Mouse (Mus musculus): ENCODE data around the gene Cacnb1.

The Cacnb1 gene

DNA sequence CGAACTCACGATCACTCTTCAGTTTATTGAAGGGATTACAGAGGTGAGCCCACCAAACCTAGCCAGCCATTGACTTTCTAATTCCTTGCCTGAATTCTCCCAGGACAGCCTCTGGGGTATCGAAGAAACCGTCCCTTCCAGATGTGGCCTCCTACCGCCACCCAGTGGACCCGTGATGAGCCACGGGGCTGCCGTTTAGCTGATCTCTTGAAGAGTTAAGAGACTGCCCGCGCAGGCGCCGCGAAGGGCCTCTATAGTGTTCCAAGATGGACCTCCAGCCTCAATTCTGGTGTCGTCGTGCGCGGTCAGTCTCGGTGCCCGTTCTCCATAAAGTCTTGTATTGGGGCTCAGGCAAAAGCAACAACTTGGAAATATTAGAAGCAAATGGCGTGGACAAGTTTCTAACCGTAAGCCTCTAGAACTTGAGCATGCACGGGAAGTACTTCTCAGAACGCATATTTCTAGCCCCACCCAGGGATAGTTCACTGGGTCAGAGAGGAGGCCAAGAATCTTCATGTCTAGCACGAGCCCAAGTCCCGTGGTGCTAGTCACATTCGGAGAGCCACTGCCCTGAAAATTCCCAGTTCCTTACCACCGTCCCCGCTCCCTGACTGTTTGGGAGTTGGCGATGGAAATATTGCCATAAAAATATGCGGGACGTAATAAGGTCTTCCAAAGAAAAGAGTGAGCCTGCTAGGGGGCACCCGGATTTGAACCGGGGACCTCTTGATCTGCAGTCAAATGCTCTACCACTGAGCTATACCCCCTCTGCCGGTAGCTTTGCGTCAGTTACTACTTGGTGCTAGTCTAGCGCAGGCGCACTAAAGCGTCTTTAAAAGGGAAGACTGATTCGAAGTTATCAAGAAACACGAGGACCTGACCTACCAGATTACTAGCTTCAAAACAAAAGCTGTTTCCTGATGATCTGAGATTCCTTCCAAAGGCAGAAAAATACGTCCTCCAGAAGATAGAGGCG lies 35.0 kb downstream of the Cacnb1 start:
- peak; percentile 99 for DNase-seq (ENCODE audit: low read depth, low spot score)

DNA sequence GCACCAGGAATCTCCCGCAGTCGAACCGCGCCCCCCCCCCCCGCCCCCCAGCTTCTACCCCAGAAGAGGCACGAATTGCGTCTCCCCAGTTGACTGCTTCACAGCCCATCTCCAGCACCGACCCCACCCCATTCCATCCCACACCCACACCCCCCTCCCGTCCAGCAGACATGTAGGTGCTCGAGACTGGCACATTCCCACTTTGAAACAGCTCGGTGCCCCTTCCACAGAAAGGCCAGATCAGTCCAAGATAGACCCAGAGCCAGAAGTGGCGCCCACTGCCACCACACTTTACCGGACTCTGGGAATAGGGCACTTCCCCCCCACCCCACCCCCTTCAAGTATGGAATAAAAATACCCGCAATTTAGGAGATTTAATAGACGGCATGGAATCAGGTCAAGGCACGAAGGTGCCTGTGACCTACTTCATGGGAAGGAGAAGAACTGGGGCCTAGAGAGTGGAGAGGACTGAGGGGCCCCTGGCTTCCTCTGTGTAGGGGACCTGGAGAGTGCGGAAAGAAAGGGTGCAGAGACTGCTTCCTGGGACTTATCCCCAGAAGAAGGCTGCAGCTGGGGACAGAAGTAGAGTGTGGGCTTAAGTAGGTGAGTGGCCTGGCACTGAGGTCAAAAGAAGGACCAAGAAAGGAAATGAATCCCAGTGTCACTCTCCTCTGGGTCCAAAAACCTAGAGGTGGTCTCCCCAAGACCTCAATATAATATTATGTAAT lies 35.9 kb downstream of the Cacnb1 start:
- peak; percentile 34 for DNase-seq (ENCODE audit: low read depth, low spot score)

DNA sequence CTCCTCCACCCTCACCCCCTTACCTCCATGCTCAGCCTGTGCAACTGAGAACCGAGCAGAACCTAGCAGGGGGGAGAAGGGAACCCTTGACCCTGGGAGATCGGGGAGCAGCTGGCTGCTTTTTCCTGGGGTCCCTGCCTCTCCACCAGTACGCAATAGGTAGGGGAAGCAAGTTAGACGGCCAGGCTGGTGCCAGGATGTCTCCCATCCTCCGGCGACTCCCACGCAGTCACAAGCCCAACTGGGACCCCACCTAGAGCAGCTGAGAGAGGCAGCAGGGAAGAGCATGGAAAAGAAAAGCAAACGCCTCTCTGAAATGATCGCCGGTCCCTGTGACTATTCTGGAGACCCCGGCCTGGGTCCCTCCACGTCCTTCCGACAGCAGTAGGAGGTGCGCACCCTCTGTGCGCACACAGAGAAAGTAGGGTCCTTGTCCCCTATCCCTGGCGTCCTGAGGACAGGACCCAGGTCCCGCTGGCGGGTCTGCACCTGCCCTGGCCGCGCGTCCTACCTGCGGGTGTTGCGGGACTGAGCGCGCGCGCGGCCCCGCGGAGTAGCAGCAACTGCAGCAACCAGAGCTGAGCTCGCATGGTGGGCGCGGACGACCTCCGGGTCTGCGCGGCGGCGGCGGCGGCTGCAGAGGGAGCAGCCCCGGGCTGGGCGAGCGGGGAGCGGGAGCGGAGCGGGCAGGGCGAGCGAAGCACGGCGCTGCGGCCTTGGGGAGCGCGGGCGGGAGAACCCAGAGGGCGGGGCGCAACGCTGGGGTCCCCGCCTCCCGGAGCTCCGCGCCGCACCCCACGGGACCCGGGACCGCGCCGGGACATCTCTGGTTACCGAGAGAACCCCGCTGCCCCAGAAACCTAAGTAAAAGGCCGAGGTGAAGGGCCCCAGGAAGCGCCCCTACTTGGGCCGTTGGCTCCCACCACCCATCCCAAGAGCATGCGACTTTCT lies 36.8 kb downstream of the Cacnb1 start, which contains the start of gene Plxdc1:
TSS of gene Plxdc1 (minus strand) at position 718 of the 951 bp plus-strand sequence.
- peak; percentile 57 for DNase-seq (ENCODE audit: low read depth, low spot score)

DNA sequence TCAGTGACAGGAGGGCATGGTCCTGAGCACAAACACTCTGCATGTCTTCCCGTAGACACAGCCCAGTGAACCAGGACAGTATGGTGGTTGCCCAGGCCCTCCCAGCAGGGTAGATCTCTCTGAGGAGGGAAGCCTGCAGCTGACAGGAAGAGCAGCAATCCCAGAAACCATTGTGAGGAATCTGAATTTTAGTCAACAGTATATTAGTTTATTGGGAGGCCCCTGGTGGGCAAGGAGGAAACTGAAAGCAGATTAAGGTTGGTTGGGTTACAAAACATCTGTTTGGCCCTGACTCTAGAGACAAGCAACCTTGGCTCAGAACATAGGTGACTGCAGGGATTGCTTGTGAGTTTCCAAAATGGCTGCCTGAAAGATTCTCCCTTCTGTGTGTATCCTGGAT lies 38.9 kb downstream of the Cacnb1 start:
- DNase-seq (ENCODE audit: low read depth, low spot score), result peak; percentile 73

DNA sequence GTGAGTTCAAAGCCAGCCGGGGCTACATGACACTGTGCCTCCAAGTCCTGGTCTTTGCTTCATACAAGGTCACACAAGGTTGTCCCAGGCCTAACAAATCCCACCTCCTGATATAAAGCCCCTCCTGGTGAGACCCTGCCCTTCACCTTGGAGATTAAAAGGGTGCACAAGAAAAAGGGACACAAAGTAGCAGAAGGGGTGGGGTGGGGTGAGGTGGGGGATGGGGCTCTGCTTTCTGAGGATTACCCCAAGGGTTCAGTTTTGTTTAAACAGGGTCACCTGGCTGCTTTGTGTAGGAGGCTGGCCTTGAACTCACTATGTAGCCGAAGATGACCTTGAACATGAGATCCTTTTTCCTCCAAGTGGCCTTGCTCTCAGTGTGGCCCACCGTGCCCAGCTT lies 39.3 kb downstream of the Cacnb1 start:
- DNase-seq (ENCODE audit: low read depth, low spot score), result peak; percentile 83

DNA sequence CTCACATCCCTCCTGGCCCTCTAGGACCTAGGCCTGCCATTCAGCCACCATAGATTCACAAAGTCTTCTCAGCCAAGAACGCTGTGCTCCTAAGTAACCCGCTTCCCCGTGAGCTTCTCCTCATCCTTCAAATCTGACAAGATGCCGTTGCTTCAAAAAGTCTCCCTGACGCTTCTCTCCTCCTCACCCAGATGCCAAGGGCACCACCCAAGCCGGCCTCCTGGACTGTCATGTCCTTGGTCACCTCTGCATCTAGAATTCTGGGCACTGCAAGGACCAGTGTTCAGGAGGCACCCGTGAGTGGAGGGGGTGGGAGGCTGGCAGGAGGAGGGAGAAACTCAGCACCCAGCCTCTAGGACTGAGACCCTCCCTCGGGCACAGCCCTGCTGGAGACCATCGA lies 40.1 kb downstream of the Cacnb1 start:
- DNase-seq (ENCODE audit: low read depth, low spot score), result no peak

DNA sequence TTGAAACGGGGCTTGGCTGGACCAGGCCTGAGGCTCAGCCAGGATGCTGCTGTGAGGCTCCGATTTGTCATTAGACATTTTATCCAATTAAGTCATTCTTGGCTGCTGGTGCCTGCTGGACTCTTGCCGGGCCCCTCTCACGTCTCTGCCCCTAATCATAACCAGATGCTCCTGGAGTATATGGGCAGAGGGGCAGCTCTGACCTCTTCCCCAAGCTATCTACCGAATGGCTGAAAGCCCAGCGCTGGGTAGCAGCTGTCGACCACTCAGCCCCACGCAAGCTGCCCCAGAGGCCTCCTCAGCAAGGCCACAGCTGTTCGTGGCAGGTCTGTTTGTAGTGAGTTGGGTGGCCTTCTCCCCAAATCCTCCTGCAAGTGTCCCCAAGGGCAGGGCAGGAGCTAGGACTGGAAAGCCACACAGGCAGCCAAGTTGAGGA lies 42.3 kb downstream of the Cacnb1 start:
- no peak for DNase-seq (ENCODE audit: low read depth, low spot score)

DNA sequence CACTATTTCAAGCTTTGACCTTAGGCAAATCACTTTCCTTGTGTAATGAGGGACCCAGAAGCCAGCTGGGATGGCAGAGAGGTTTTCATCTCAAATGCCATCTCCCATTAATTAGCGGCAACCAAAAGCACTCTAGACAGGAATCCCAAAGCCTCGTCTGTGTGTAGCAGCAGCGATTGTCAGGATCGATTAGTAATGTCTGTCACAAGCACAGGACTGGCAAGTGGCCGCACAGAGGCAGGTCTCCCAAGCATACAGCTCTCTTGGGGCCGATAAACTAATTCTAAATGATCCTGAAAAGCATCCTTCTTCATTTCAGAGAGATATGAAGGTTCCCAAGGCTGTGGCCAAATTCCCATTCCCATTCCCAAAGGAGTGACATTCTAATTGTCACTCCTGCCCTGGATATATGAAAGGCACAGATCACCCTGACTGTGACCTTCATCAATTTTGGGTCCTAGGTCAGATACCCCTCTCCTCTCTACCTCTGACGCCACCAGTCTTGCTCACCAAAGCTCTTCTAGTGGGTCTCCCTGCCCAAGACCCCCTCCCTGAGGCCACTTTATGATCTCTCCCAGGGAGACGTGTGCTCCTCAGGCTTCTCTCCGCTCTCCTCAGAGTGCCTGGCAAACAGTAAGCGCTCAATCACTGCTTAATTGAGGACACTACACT lies 42.9 kb downstream of the Cacnb1 start:
- peak; percentile 83 for DNase-seq (ENCODE audit: low read depth, low spot score)

DNA sequence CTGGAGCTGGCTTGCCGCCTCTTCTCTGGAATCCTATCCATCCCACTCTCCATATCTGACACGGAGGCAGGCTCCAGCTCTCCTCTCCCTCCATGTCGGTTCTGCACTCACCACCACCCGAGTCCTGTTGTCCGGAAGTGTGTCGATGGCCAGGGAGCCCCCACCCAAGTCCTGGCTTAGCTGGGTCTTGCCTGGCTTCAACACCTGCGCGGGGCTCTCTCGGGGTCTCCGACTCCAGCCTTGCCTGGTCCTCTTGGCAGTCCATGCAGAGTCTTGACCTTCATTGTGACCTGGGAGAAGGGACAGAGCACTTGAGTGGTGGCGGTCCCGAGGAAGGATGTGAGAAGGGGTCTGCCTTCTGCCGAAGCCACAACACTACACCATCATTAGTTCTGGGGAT lies 44.4 kb downstream of the Cacnb1 start:
- no peak for DNase-seq (ENCODE audit: low read depth, low spot score)

DNA sequence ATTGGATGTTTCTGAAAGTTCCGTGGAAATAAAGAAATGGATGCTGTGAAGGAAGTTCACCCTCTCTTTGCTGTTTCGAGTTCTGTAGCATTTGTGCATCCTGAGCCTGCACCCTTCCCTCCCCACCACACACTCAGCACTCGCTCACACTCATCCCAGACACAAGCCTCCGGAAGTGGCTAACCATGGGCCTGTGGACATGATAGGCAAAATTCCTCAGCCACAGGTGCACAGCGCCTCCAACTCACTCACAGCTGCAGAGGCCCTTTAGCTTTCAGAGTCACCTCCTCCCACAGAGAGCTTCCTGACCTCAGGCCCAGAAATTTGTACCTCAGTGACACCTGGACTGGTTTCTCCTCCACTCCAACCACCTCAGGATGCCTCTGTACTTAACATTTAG lies 45.0 kb downstream of the Cacnb1 start:
- DNase-seq (ENCODE audit: low read depth, low spot score), result no peak

DNA sequence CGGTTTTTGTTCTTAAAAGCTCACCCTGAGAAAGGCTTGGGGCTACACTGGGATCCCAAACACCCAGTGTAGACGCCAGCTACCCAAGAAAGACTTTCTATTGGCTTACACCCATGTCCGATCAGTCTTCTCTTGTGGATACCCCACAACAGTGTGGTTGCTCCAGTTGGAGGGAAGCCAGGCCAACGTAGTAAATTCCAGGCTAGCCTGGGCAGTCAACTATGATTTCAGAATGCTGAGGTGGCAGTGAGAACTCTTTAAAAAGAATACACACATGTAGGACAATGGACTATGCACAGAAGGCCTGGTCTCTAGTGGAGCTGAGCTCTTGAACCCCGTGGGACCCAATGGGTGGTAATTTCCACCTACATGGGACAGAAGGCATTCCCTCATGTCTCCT lies 48.1 kb downstream of the Cacnb1 start:
- no peak for DNase-seq (ENCODE audit: low read depth, low spot score)

DNA sequence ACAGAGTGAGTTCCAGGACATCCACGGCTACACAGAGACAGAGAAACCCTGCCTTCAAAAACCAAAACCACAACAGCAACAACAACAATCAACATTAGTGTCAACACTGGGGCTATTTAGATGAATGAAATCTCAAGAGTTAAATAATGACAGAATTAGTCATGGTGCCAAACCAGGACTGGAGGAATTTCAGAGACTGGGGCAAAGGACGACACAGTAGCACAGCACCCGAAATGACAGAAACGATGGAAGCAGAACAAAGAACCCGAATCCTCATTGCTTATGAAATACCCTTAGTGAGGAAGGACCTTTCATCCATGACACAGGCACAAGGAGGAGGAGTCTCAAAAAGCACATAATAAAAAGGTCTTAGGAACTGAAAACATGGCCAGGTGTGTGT lies 48.7 kb downstream of the Cacnb1 start:
- no peak for DNase-seq (ENCODE audit: low read depth, low spot score)

DNA sequence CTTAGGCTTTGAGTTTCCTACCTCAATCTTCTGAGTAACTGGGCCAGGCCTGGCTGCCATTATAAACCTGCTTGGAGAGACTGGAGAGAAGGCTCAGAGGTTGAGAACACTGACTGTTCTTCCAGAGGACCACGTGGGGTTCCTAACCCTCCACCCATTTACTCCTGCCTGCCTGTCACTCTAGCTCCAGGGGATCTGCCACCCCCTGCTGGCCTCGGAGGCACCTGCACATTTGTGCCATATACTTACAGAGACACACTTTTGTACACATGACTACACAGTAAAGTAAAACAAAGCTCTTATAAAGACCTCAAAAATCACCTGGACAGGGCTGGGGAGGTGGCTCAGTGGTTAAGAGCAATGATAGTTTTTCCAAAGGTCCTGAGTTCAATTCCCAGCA lies 50.4 kb downstream of the Cacnb1 start:
- DNase-seq (ENCODE audit: low read depth, low spot score), result peak; percentile 85

DNA sequence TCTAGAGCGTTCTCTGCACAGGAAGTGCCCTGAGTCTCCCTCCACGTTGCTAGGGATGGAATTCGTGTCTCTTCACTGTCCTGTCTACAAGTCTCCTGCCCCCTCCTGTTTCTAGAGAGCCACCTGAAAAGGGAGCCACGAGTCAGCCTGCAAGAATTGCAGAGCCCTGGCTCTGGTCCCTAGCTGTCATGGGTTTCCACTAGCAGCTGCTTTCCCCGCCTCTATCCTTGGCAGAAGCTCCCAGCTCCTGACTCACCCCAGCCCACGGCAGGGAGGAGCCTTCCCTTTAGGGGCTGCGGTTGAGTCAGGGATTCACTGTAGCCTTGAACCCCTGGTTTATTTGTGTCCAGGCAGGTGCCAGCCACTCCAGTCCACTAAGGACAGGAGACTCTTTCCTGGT lies 51.6 kb downstream of the Cacnb1 start:
- DNase-seq (ENCODE audit: low read depth, low spot score), result no peak

DNA sequence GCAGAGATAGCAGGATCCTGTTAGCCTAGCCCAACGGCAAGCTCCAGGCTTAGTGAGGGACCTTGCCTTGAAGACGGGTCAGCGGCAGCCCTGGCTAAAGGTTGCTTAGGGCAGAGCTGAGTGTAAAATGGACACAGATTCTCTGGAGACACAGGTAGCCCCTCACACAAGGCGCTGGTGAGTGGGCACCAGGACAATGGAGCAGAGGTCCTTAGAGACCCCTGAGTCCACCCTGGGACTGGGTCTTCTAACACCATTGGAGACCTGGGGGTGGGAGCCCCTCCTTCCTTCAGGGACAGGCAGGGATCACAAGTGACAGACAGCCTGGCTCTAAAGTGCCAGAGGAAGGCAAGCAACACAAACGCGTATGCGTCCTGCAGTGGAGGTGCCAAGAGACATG lies 52.1 kb downstream of the Cacnb1 start:
- DNase-seq (ENCODE audit: low read depth, low spot score), result no peak

DNA sequence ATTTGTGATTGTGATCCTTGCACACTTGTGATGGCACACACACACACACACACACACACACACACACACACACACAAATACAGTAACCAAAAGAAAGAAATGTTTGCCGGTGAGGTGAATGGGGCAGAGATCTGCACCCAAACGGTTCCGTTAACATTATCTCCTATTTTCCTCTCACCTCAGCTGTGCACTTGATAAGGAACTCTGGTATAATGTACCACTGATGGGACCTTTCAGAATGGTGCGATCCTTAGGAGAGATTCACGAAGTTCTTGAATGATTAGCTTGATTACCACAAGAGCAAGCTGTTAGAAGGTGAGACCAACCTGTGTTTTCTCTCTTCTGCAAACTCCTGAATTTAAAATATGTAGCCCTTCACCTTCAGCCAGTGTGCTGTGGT lies 54.4 kb downstream of the Cacnb1 start:
- DNase-seq (ENCODE audit: low read depth, low spot score), result no peak

DNA sequence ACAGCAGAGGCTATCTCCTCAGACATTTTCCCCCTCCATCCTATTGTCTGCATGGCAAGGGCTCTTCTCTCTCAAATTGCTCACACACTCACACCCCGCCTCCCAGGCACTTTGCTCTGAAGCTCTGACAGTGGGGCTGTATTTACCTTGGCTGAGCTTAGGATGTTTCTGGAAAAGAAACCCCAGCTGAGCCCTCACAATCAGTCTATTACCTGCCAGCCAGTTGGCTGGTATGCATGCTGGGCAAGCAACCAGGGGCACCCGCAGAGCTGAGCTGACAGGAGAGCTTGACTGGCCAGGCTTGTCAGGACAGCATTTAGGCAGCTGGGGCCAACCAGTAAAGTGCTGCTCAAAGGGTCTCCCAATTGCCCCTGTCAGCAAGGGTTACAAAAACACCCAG lies 55.7 kb downstream of the Cacnb1 start:
- no peak for DNase-seq (ENCODE audit: low read depth, low spot score)

DNA sequence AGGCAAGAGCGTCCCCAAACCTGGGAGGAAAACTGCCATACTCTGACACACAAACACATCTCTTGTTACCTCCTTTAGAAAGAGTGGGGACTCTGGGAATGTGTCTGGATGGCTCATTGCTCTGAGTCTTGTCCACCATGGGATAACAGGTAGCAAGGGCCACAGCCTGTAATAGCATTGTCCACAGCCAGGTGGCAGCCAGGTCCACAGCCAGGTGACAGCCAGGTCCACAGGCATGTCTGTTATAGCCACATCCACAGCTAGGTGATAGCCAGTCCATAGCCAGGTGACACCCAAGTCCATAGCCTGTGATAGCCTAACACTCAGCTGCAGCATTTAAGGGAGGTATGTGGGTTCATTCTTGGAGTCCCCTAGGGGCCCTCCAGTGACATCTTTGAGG lies 61.9 kb downstream of the Cacnb1 start:
- DNase-seq (ENCODE audit: low read depth, low spot score), result no peak

DNA sequence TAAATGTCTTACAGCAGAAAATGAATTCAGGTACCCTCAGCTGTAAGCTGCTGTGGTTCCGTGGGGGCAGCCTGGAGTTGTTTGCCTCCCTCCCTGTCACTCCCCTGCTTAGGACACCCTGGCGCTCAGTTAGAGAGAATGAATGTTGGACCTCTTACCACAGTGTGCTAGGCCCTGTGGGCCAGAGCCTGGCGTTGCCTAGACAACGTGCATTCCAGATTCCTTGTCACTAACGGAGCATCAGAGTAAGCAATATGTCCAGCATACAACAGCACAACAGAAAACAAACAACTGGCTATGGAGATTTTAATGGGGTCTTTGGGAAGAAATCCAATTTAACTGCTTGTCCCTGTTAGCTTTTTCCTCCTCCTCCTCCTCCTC lies 63.5 kb downstream of the Cacnb1 start:
- DNase-seq (ENCODE audit: low read depth, low spot score), result peak; percentile 66

DNA sequence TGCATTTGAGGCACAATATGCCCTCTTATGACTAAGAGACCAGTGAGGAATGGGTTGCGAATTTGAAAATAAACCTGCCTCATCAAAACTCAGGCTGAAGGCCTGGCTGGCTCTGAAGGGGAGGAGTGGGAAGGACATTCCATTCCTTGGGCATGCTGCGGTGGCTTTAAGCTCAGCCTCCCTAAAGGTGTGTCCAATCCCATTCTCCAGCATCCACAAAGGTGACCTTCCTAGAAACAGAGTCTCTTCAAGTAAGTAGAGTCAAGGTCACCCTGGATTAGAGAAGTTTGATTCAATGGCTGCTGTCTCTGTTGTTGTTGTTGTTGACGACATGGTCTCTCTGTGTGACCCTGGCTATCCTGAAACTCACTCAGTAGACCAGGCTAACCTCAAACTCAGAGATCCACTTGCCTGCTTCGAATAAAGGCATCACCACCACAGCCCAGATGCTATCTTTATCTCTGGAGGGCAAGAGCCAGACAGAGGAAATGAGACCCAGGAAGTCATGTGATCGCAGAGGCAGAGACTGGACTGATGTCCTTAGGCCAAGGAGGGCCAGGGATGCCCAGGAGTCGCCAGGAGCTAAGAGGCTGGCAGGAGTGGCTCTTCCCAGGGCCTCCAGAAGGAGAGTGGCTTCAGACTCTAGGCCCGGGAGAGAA lies 64.1 kb downstream of the Cacnb1 start:
- DNase-seq (ENCODE audit: low read depth, low spot score), result peak; percentile 92
